Comparison of ENCODE assay signal across 12 mouse cellular contexts in genomic region chr6:84048856-84049255, GRCm38 (mm10). TPM values are rescaled to one million over a fixed set of nuclear protein-coding genes. Genes with fewer than 3 reads are reported as not detected.
DNase-seq lines count a peak whose midpoint lies in the region; ATAC-seq and TF ChIP-seq lines count a peak whose summit lies in the region.
"Had no signal": no experiment of that assay in that cellular context is flagged by ENCODE, and none has a peak within 500 bp of the region (broad histone marks: within the 10 kb centered on the region; RNA-seq: fewer than 3 reads in every experiment).

No protein-coding gene starts in this region.

- TF ChIP-seq EP300 in lung, postnatal 0 days (IDR thresholded peaks at IDR 0.05): no peak

- no peak overlapping the region for H3K4me2 ChIP-seq in lung, postnatal 0 days (replicated peaks; ENCODE audit: low read depth, low read length)

- H3K9me3 ChIP-seq in lung, postnatal 0 days (ENCODE audit: low read length): no peaks in the 10 kb centered on the region

- no peak overlapping the region for H3K9ac ChIP-seq in lung, postnatal 0 days (replicated peaks; ENCODE audit: low read depth)
- H3K9ac ChIP-seq: liver, embryonic 14.5 days had no signal

- 0 out of 2 replicates have a peak overlapping the region, but pooled peaks have one; percentile 57 for H3K27ac ChIP-seq in lung, postnatal 0 days (ENCODE audit: low read length)
- H3K27ac ChIP-seq: liver, embryonic 14.5 days had no signal

- no peaks in the 10 kb centered on the region for H3K27me3 ChIP-seq in lung, postnatal 0 days (replicated peaks; ENCODE audit: insufficient read depth, low read length)

- DNase-seq in lung, postnatal 0 days (ENCODE audit: low spot score): no peak
- no peak for DNase-seq in lung, postnatal 25 days (ENCODE audit: low spot score)
- peak; percentile 34 for DNase-seq in heart, adult 8-10 months (ENCODE audit: low spot score)
- peak; percentile 21 for DNase-seq in kidney, adult 18-20 months
- DNase-seq in frontal cortex, postnatal 25 days (ENCODE audit: low spot score in 2 of 2): no peak
- DNase-seq: cerebellum, postnatal 36 days; gastrocnemius, postnatal 10 days had no signal

- no peak for TF ChIP-seq CTCF in lung, postnatal 0 days (IDR thresholded peaks at IDR 0.05)

- no peaks in the 10 kb centered on the region for H3K36me3 ChIP-seq in lung, postnatal 0 days (ENCODE audit: insufficient read depth, low read length)

- 41% methylated on average over 2 of the region's 2 CpGs for WGBS in lung, postnatal 0 days

- ATAC-seq in lung, postnatal 0 days: peak; percentile 60
- ATAC-seq in frontal cortex, adult (ENCODE audit: low TSS enrichment): no peak
- no peak for ATAC-seq in monocyte, adult 5-6 weeks (replicated peaks; ENCODE audit: insufficient number of reproducible peaks, low FRiP score, low TSS enrichment, poor library complexity, severe bottlenecking)
- ATAC-seq: inflammation-experienced regulatory T-cells, adult 6 months had no signal

- no peak overlapping the region for H3K4me3 ChIP-seq in lung, postnatal 0 days (ENCODE audit: low read depth, low read length)

- H3K4me1 ChIP-seq in lung, postnatal 0 days (ENCODE audit: insufficient read depth, low read depth, low read length): no peaks in the 10 kb centered on the region

RNA-seq across cellular contexts. Expression of gene Dysf, which starts 40.5 kb away (rescaled TPM):
- 6.3 and 6.6 TPM in 2 replicates for polyA plus RNA-seq in lung, postnatal 0 days (2015; fragmentation: Nextera tagmentation; extraction: Ambion mirVana)
- total RNA-seq in heart, adult 8-10 months (2022): 100 to 1,000 TPM in 3 of 4 experiments, 10 to 100 TPM in 1; 94.9 to 111 (median 106) TPM
- total RNA-seq in monocyte, adult 5-6 weeks (2017): not detected in 3 replicates
- total RNA-seq: MEL had no signal
- polyA plus RNA-seq: inflammation-experienced regulatory T-cells, adult 6 months had no signal

Comparison
In these comparisons a context has a peak if more than half of its experiments do, and no peak if none do; other contexts are left out.
1. DNase-seq: peak in heart, adult 8-10 months (single experiment) and kidney, adult 18-20 months (single experiment); none in lung, postnatal 0 days (single experiment), lung, postnatal 25 days (single experiment) and frontal cortex, postnatal 25 days (0 of 2).
2. RNA of gene Dysf, which starts 40.5 kb away (total RNA-seq): 94.9 to 111 TPM in heart, adult 8-10 months; not detected in monocyte, adult 5-6 weeks; every median in the first group is over 10 times any median in the second.